11 mouse cellular contexts compared by ENCODE assay signal in the genomic region with DNA sequence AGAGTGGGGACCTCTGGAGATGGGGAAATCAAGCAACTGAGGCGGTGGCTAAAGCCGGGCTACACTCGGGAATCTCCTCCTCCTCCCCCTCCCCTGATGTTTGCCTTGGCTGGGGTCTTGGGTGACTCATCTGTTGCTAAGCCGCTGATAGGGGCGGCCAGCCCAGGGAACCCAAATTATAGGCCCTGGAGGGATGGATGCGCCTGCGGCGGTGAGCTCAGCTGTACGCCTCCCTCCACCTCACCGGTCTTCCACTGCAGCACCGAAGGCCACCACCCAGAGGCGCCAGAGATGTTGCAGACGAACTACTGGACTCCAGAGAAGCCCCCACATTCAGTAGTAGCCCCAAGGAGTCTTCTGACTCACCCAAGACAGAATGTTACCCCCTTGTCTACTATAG. TPM values are rescaled to one million over a fixed set of nuclear protein-coding genes. Genes with fewer than 3 reads are reported as not detected.
A peak's percentile ranks its signal among the peaks of the same experiment; 100 is the strongest.
DNase-seq lines count a peak whose midpoint lies in the region; ATAC-seq and TF ChIP-seq lines count a peak whose summit lies in the region.
"Had no signal": no experiment of that assay in that cellular context is flagged by ENCODE, and none has a peak within 500 bp of the region (broad histone marks: within the 10 kb centered on the region; RNA-seq: fewer than 3 reads in every experiment).

No protein-coding gene starts in this region.

- no peak overlapping the region for H3K9ac ChIP-seq in hindbrain, embryonic 14.5 days
- no peak overlapping the region for H3K9ac ChIP-seq in hindbrain, embryonic 12.5 days

- 0 out of 2 replicates have a peak, but pooled peaks have one; percentile 8 for ATAC-seq in hindbrain, embryonic 14.5 days (ENCODE audit: low FRiP score)
- ATAC-seq in hindbrain, embryonic 12.5 days (ENCODE audit: low FRiP score), result no peak
- no peak for ATAC-seq in megakaryocyte, adult 5-6 weeks (ENCODE audit: poor library complexity, severe bottlenecking)

- H3K27me3 ChIP-seq in hindbrain, embryonic 14.5 days (ENCODE audit: control insufficient read depth, insufficient read depth, low read length), result peaks cover 78% of the 10 kb centered on the region
- H3K27me3 ChIP-seq in hindbrain, embryonic 12.5 days, result peaks cover 93% of the 10 kb centered on the region

- no peaks in the 10 kb centered on the region for H3K9me3 ChIP-seq in hindbrain, embryonic 14.5 days (ENCODE audit: control insufficient read depth, low read length)
- no peaks in the 10 kb centered on the region for H3K9me3 ChIP-seq in hindbrain, embryonic 12.5 days (replicated peaks)

- DNase-seq in hindbrain, embryonic 14.5 days (ENCODE audit: low spot score), result no peak
- peak; percentile 90 for DNase-seq in 3134 (ENCODE audit: extremely low read depth, insufficient read length, low spot score)
- no peak for DNase-seq in brain, embryonic 14.5 days (ENCODE audit: low read depth)
- DNase-seq in heart, postnatal 14 days, result peak; percentile 60 to 62
- DNase-seq in layer of hippocampus, adult 11-12 months (ENCODE audit: low spot score), result no peak
- DNase-seq in adrenal gland, postnatal 4 days (ENCODE audit: low spot score in 2 of 2), result no peak
- DNase-seq: thymus, postnatal 25 days had no signal

- no peak overlapping the region for H3K27ac ChIP-seq in hindbrain, embryonic 14.5 days
- H3K27ac ChIP-seq in hindbrain, embryonic 12.5 days, result no peak overlapping the region

- TF ChIP-seq POLR2A in brain, embryonic 14.5 days (IDR thresholded peaks at IDR 0.05; ENCODE audit: borderline replicate concordance, extremely low read depth, insufficient read depth, insufficient read length, poor library complexity, severe bottlenecking), result no peak

- intact Hi-C loops in heart, postnatal 14 days (cut with DNase I), result loop anchor here (10.0 kb wide), 1 partner anchor 76 kb away; a partner anchor contains a TSS

- no peak overlapping the region for H3K4me2 ChIP-seq in hindbrain, embryonic 14.5 days (replicated peaks)
- H3K4me2 ChIP-seq in hindbrain, embryonic 12.5 days (replicated peaks), result no peak overlapping the region

- no peak overlapping the region for H3K4me3 ChIP-seq in hindbrain, embryonic 14.5 days (replicated peaks; ENCODE audit: low read length)
- H3K4me3 ChIP-seq in hindbrain, embryonic 12.5 days, result no peak overlapping the region
- H3K4me3 ChIP-seq: erythroblast, embryonic 14.5 days had no signal

- H3K36me3 ChIP-seq in hindbrain, embryonic 14.5 days (replicated peaks; ENCODE audit: control insufficient read depth, insufficient read depth), result no peaks in the 10 kb centered on the region
- no peaks in the 10 kb centered on the region for H3K36me3 ChIP-seq in hindbrain, embryonic 12.5 days

- 0 out of 2 replicates have a peak, but pooled peaks have one; percentile 4 for TF ChIP-seq CTCF in brain, embryonic 14.5 days (IDR thresholded peaks at IDR 0.05; ENCODE audit: borderline replicate concordance, extremely low read depth, insufficient read depth, insufficient read length)

- H3K4me1 ChIP-seq in hindbrain, embryonic 14.5 days (replicated peaks; ENCODE audit: control insufficient read depth, insufficient read depth, low read length), result peaks cover 24% of the 10 kb centered on the region
- H3K4me1 ChIP-seq in hindbrain, embryonic 12.5 days, result peaks cover 36% of the 10 kb centered on the region

- 4% methylated on average over 13 of the region's 13 CpGs for WGBS in hindbrain, embryonic 14.5 days
- WGBS in hindbrain, embryonic 12.5 days, result 2% methylated on average over 13 of the region's 13 CpGs

RNA-seq across cellular contexts. Expression of a gene that starts 2.6 kb away (rescaled TPM):
- polyA plus RNA-seq in hindbrain, embryonic 14.5 days (2014; fragmentation: Nextera tagmentation; extraction: Ambion mirVana), result not detected in 2 replicates
- 0.59 and 0.91 TPM in 2 replicates for polyA plus RNA-seq in hindbrain, embryonic 12.5 days (2016; fragmentation: Nextera tagmentation; extraction: Ambion mirVana)
- polyA plus RNA-seq in brain, embryonic 14.5 days (2012; rRNA removed), result 0.95 and 2.4 TPM in 2 replicates
- under 1 TPM; 0.45 to 0.61 TPM for total RNA-seq in heart, postnatal 14 days (2021)
- 0.04 and 0.34 TPM in 2 replicates for total RNA-seq in megakaryocyte, adult 5-6 weeks (2015)
- total RNA-seq in megakaryocyte, adult 5-6 weeks (2017), result not detected in 2 replicates
- total RNA-seq in adrenal gland, postnatal 4 days (2021), result 1 to 10 TPM in 1 of 2 experiments, under 1 TPM in 1; 0.68 to 1.2 TPM
- polyA plus RNA-seq: erythroblast, embryonic 14.5 days had no signal

RNA-seq across cellular contexts. Expression of a gene that starts 9.1 kb away (rescaled TPM):
- polyA plus RNA-seq in hindbrain, embryonic 14.5 days (2014; fragmentation: Nextera tagmentation; extraction: Ambion mirVana), result 1.9 and 2.1 TPM in 2 replicates
- 8.4 and 8.6 TPM in 2 replicates for polyA plus RNA-seq in hindbrain, embryonic 12.5 days (2016; fragmentation: Nextera tagmentation; extraction: Ambion mirVana)
- 1.2 and 2.9 TPM in 2 replicates for polyA plus RNA-seq in brain, embryonic 14.5 days (2012; rRNA removed)
- not detected for total RNA-seq in heart, postnatal 14 days (2021)
- not detected in 2 replicates for total RNA-seq in megakaryocyte, adult 5-6 weeks (2015)
- not detected in 2 replicates for total RNA-seq in megakaryocyte, adult 5-6 weeks (2017)
- not detected for total RNA-seq in adrenal gland, postnatal 4 days (2021)
- polyA plus RNA-seq: erythroblast, embryonic 14.5 days; large intestine, adult 2 months had no signal

RNA-seq across cellular contexts. Expression of a gene that starts 17.6 kb away (rescaled TPM):
- 77.2 and 84.7 TPM in 2 replicates for polyA plus RNA-seq in hindbrain, embryonic 14.5 days (2014; fragmentation: Nextera tagmentation; extraction: Ambion mirVana)
- 65.1 and 65.2 TPM in 2 replicates for polyA plus RNA-seq in hindbrain, embryonic 12.5 days (2016; fragmentation: Nextera tagmentation; extraction: Ambion mirVana)
- 119 and 156 TPM in 2 replicates for polyA plus RNA-seq in brain, embryonic 14.5 days (2012; rRNA removed)
- total RNA-seq in heart, postnatal 14 days (2021), result 10 to 100 TPM; 26.4 to 26.6 TPM
- 28.3 and 35.9 TPM in 2 replicates for total RNA-seq in megakaryocyte, adult 5-6 weeks (2015)
- total RNA-seq in megakaryocyte, adult 5-6 weeks (2017), result 33.8 and 37.8 TPM in 2 replicates
- total RNA-seq in adrenal gland, postnatal 4 days (2021), result 100 to 1,000 TPM; 124 to 135 TPM

RNA-seq across cellular contexts. Expression of a gene that starts 28.7 kb away (rescaled TPM):
- polyA plus RNA-seq in hindbrain, embryonic 14.5 days (2014; fragmentation: Nextera tagmentation; extraction: Ambion mirVana), result 0.59 and 0.64 TPM in 2 replicates
- 0.56 and 0.65 TPM in 2 replicates for polyA plus RNA-seq in hindbrain, embryonic 12.5 days (2016; fragmentation: Nextera tagmentation; extraction: Ambion mirVana)
- polyA plus RNA-seq in brain, embryonic 14.5 days (2012; rRNA removed), result 1.8 and 2.2 TPM in 2 replicates
- under 1 TPM; 0.20 to 0.31 TPM for total RNA-seq in heart, postnatal 14 days (2021)
- total RNA-seq in megakaryocyte, adult 5-6 weeks (2015), result not detected in 2 replicates
- total RNA-seq in megakaryocyte, adult 5-6 weeks (2017), result 0.15 and 0.16 TPM in 2 replicates
- 1 to 10 TPM in 1 of 2 experiments, under 1 TPM in 1; 0.76 to 4.2 TPM for total RNA-seq in adrenal gland, postnatal 4 days (2021)

RNA-seq across cellular contexts. Expression of a gene that starts 50.7 kb away (rescaled TPM):
- polyA plus RNA-seq in hindbrain, embryonic 14.5 days (2014; fragmentation: Nextera tagmentation; extraction: Ambion mirVana), result 59.0 and 65.3 TPM in 2 replicates
- 71.0 and 78.9 TPM in 2 replicates for polyA plus RNA-seq in hindbrain, embryonic 12.5 days (2016; fragmentation: Nextera tagmentation; extraction: Ambion mirVana)
- polyA plus RNA-seq in brain, embryonic 14.5 days (2012; rRNA removed), result 71.8 and 85.7 TPM in 2 replicates
- 10 to 100 TPM; 91.8 to 93.6 TPM for total RNA-seq in heart, postnatal 14 days (2021)
- total RNA-seq in megakaryocyte, adult 5-6 weeks (2015), result 60.5 TPM in 2 replicates
- total RNA-seq in megakaryocyte, adult 5-6 weeks (2017), result 99.7 and 126 TPM in 2 replicates
- 10 to 100 TPM; 66.4 to 68.2 TPM for total RNA-seq in adrenal gland, postnatal 4 days (2021)

Comparison
In these comparisons a context has a peak if more than half of its experiments do, and no peak if none do; other contexts are left out.
1. DNase-seq: peak in 3134 (single experiment) and heart, postnatal 14 days (2 of 2); none in hindbrain, embryonic 14.5 days (single experiment), brain, embryonic 14.5 days (single experiment), layer of hippocampus, adult 11-12 months (single experiment) and adrenal gland, postnatal 4 days (0 of 2).